25 mouse cellular contexts compared by ENCODE assay signal in genomic region chr7:119384670-119385241, GRCm38 (mm10).
"Had no signal": no experiment of that assay in that cellular context is flagged by ENCODE, and none has a peak within 500 bp of the region (broad histone marks: within the 10 kb centered on the region; RNA-seq: fewer than 3 reads in every experiment).

No protein-coding gene starts in this region.

- ATAC-seq: hindbrain, embryonic 16.5 days; inflammation-experienced regulatory T-cells, adult 6 months; intestine, embryonic 15.5 days; intestine, postnatal 0 days; liver, embryonic 12.5 days had no signal

- H3K27ac ChIP-seq: gastrocnemius, adult 2 months; heart, embryonic 10.5 days; hindbrain, embryonic 13.5 days; intestine, embryonic 15.5 days; kidney, postnatal 0 days; limb, embryonic 12.5 days; limb, embryonic 15.5 days; liver, embryonic 12.5 days; liver, embryonic 14.5 days had no signal

- DNase-seq: gastrocnemius, adult 2 months; gastrocnemius, postnatal 10 days; gastrocnemius, postnatal 25 days; heart, adult 18-20 months; heart, postnatal 10 days; heart, postnatal 4 days; kidney, adult 18-20 months; kidney, adult 8-10 months; kidney, postnatal 14 days; kidney, postnatal 36 days; layer of hippocampus, adult 9-11 months; layer of hippocampus, postnatal 36 days; left cerebral cortex, postnatal 4 days had no signal

- H3K4me1 ChIP-seq: heart, embryonic 10.5 days; heart, embryonic 12.5 days; intestine, embryonic 15.5 days; limb, embryonic 12.5 days; limb, embryonic 15.5 days; liver, embryonic 12.5 days had no signal

- H3K27me3 ChIP-seq: heart, embryonic 12.5 days; hindbrain, embryonic 13.5 days; intestine, embryonic 15.5 days; limb, embryonic 12.5 days; limb, embryonic 15.5 days; liver, embryonic 12.5 days had no signal

- H3K9ac ChIP-seq: heart, embryonic 12.5 days; hindbrain, embryonic 13.5 days; intestine, embryonic 15.5 days; limb, embryonic 12.5 days; limb, embryonic 15.5 days; liver, embryonic 12.5 days; liver, embryonic 14.5 days had no signal

- H3K9me3 ChIP-seq: heart, embryonic 10.5 days; heart, embryonic 12.5 days; hindbrain, embryonic 13.5 days; intestine, embryonic 15.5 days; limb, embryonic 12.5 days; limb, embryonic 15.5 days; liver, embryonic 12.5 days had no signal

- H3K36me3 ChIP-seq: heart, embryonic 10.5 days; heart, embryonic 12.5 days; hindbrain, embryonic 13.5 days; intestine, embryonic 15.5 days; limb, embryonic 12.5 days; limb, embryonic 15.5 days; liver, embryonic 12.5 days had no signal

- H3K4me3 ChIP-seq: gastrocnemius, adult 2 months; heart, embryonic 10.5 days; heart, embryonic 12.5 days; hindbrain, embryonic 13.5 days; intestine, embryonic 15.5 days; limb, embryonic 12.5 days; limb, embryonic 15.5 days; liver, embryonic 12.5 days had no signal

- H3K4me2 ChIP-seq: heart, embryonic 12.5 days; hindbrain, embryonic 13.5 days; intestine, embryonic 15.5 days; limb, embryonic 12.5 days; limb, embryonic 15.5 days; liver, embryonic 12.5 days had no signal
